Mouse (Mus musculus): ENCODE measurements around the gene Fcho2. TPM values are rescaled to one million over a fixed set of nuclear protein-coding genes. Genes with fewer than 3 reads are reported as not detected.

The Fcho2 gene
- 23.7 and 25.3 TPM in 2 replicates for polyA plus RNA-seq (2014; fragmentation: Nextera tagmentation; extraction: Ambion mirVana)

GRCm38 (mm10) chr13:98815147-98815785, at the start of gene Fcho2:
TSS of gene Fcho2 (minus strand) at chr13:98815449.
- Histone ChIP-seq H3K27me3 (replicated peaks; ENCODE audit: control insufficient read depth, insufficient read depth, low read length) (no peaks in the 10 kb centered on the region), H3K4me1 (replicated peaks; ENCODE audit: control insufficient read depth, insufficient read depth, low read length) (peaks cover 13% of the 10 kb centered on the region), H3K4me3 (ENCODE audit: low read depth, low read length) (peak within 1 kb of the TSS; percentile 88), H3K4me2 (peak within 1 kb of the TSS; percentile 73), H3K36me3 (ENCODE audit: control insufficient read depth, insufficient read depth, low read length) (no peaks in the 10 kb centered on the region), H3K9ac (ENCODE audit: low read depth, low read length) (peak within 1 kb of the TSS; percentile 97), H3K27ac (ENCODE audit: low read depth, low read length) (peak within 1 kb of the TSS; percentile 97), H3K9me3 (ENCODE audit: control insufficient read depth, low read length) (no peaks in the 10 kb centered on the region)
- under 1% methylated on average over 60 of the region's 61 CpGs for WGBS
- DNase-seq (ENCODE audit: low spot score) (peak; percentile 98), ATAC-seq (replicated peaks; ENCODE audit: low FRiP score) (peak; percentile 96)

- no peaks in the 10 kb centered on the region for H3K27me3 ChIP-seq (replicated peaks; ENCODE audit: control insufficient read depth, insufficient read depth, low read length)
- no peak overlapping the region for H3K4me2 ChIP-seq
- no peak overlapping the region for H3K9ac ChIP-seq (ENCODE audit: low read depth, low read length)
- no peak overlapping the region for H3K4me3 ChIP-seq (ENCODE audit: low read depth, low read length)
- no peak for ATAC-seq (replicated peaks; ENCODE audit: low FRiP score)
- no peak for DNase-seq (ENCODE audit: low spot score)
- no peaks in the 10 kb centered on the region for H3K4me1 ChIP-seq (replicated peaks; ENCODE audit: control insufficient read depth, insufficient read depth, low read length)
- peaks cover 43% of the 10 kb centered on the region for H3K36me3 ChIP-seq (ENCODE audit: control insufficient read depth, insufficient read depth, low read length)
- H3K27ac ChIP-seq (ENCODE audit: low read depth, low read length): no peak overlapping the region
- no peaks in the 10 kb centered on the region for H3K9me3 ChIP-seq (ENCODE audit: control insufficient read depth, low read length)
- 92% methylated on average over 8 of the region's 8 CpGs for WGBS
Observed at GRCm38 (mm10) chr13:98855291-98855690, 40.0 kb upstream of the Fcho2 start.

- ATAC-seq (replicated peaks; ENCODE audit: low FRiP score) (no peak), DNase-seq (ENCODE audit: low spot score) (no peak)
- Histone ChIP-seq H3K4me1 (replicated peaks; ENCODE audit: control insufficient read depth, insufficient read depth, low read length) (no peaks in the 10 kb centered on the region), H3K36me3 (ENCODE audit: control insufficient read depth, insufficient read depth, low read length) (peaks cover 14% of the 10 kb centered on the region), H3K4me2 (no peak overlapping the region), H3K4me3 (ENCODE audit: low read depth, low read length) (no peak overlapping the region), H3K27me3 (replicated peaks; ENCODE audit: control insufficient read depth, insufficient read depth, low read length) (no peaks in the 10 kb centered on the region), H3K9ac (ENCODE audit: low read depth, low read length) (no peak overlapping the region), H3K27ac (ENCODE audit: low read depth, low read length) (no peak overlapping the region), H3K9me3 (ENCODE audit: control insufficient read depth, low read length) (no peaks in the 10 kb centered on the region)
- WGBS: 77% methylated on average over 1 of the region's 1 CpGs
Observed at GRCm38 (mm10) chr13:98845794-98846193, 30.5 kb upstream of the Fcho2 start.

GRCm38 (mm10) chr13:98836423-98837088, 21.3 kb upstream of the Fcho2 start:
- DNase-seq (ENCODE audit: low spot score): no peak
- H3K9me3 ChIP-seq (ENCODE audit: control insufficient read depth, low read length): no peaks in the 10 kb centered on the region
- H3K4me2 ChIP-seq: no peak overlapping the region
- peak overlapping the region; percentile 44 for H3K27ac ChIP-seq (ENCODE audit: low read depth, low read length)
- H3K4me3 ChIP-seq (ENCODE audit: low read depth, low read length): no peak overlapping the region
- H3K36me3 ChIP-seq (ENCODE audit: control insufficient read depth, insufficient read depth, low read length): 0 out of 2 replicates have a peak, but pooled peaks cover 2% of the 10 kb centered on the region
- ATAC-seq (replicated peaks; ENCODE audit: low FRiP score): peak; percentile 19
- 78% methylated on average over 6 of the region's 6 CpGs for WGBS
- H3K9ac ChIP-seq (ENCODE audit: low read depth, low read length): no peak overlapping the region
- H3K27me3 ChIP-seq (replicated peaks; ENCODE audit: control insufficient read depth, insufficient read depth, low read length): no peaks in the 10 kb centered on the region
- no peaks in the 10 kb centered on the region; the same call in none of the 2 replicates for H3K4me1 ChIP-seq (replicated peaks; ENCODE audit: control insufficient read depth, insufficient read depth, low read length)

- H3K36me3 ChIP-seq (ENCODE audit: control insufficient read depth, insufficient read depth, low read length): 0 out of 2 replicates have a peak, but pooled peaks cover 2% of the 10 kb centered on the region
- no peak overlapping the region for H3K9ac ChIP-seq (ENCODE audit: low read depth, low read length)
- DNase-seq (ENCODE audit: low spot score): no peak
- 51% methylated on average over 5 of the region's 5 CpGs for WGBS
- ATAC-seq (replicated peaks; ENCODE audit: low FRiP score): peak; percentile 88
- H3K27ac ChIP-seq (ENCODE audit: low read depth, low read length): peak overlapping the region; percentile 44
- no peaks in the 10 kb centered on the region for H3K9me3 ChIP-seq (ENCODE audit: control insufficient read depth, low read length)
- H3K27me3 ChIP-seq (replicated peaks; ENCODE audit: control insufficient read depth, insufficient read depth, low read length): no peaks in the 10 kb centered on the region
- no peak overlapping the region for H3K4me3 ChIP-seq (ENCODE audit: low read depth, low read length)
- peak overlapping the region; percentile 18; the same call in 1 of the 2 replicates for H3K4me2 ChIP-seq
- H3K4me1 ChIP-seq (replicated peaks; ENCODE audit: control insufficient read depth, insufficient read depth, low read length): no peaks in the 10 kb centered on the region; the same call in none of the 2 replicates
Observed at GRCm38 (mm10) chr13:98835740-98836139, 20.5 kb upstream of the Fcho2 start.

- 0 out of 2 replicates have a peak, but pooled peaks cover 2% of the 10 kb centered on the region for H3K36me3 ChIP-seq (ENCODE audit: control insufficient read depth, insufficient read depth, low read length)
- ATAC-seq (replicated peaks; ENCODE audit: low FRiP score) (no peak), DNase-seq (ENCODE audit: low spot score) (no peak)
- no peaks in the 10 kb centered on the region; the same call in none of the 2 replicates for H3K4me1 ChIP-seq (replicated peaks; ENCODE audit: control insufficient read depth, insufficient read depth, low read length)
- H3K4me2 ChIP-seq: no peak overlapping the region
- H3K9me3 ChIP-seq (ENCODE audit: control insufficient read depth, low read length): no peaks in the 10 kb centered on the region
- WGBS: 87% methylated on average over 3 of the region's 3 CpGs
- no peak overlapping the region for H3K9ac ChIP-seq (ENCODE audit: low read depth, low read length)
- H3K27me3 ChIP-seq (replicated peaks; ENCODE audit: control insufficient read depth, insufficient read depth, low read length): no peaks in the 10 kb centered on the region
- no peak overlapping the region for H3K4me3 ChIP-seq (ENCODE audit: low read depth, low read length)
- H3K27ac ChIP-seq (ENCODE audit: low read depth, low read length): no peak overlapping the region
Observed at GRCm38 (mm10) chr13:98834723-98835122, 19.5 kb upstream of the Fcho2 start.

- ATAC-seq (replicated peaks; ENCODE audit: low FRiP score): no peak
- no peak overlapping the region for H3K4me3 ChIP-seq (ENCODE audit: low read depth, low read length)
- 41% methylated on average over 1 of the region's 1 CpGs for WGBS
- no peaks in the 10 kb centered on the region; the same call in none of the 2 replicates for H3K4me1 ChIP-seq (replicated peaks; ENCODE audit: control insufficient read depth, insufficient read depth, low read length)
- no peak for DNase-seq (ENCODE audit: low spot score)
- 0 out of 2 replicates have a peak, but pooled peaks cover 2% of the 10 kb centered on the region for H3K36me3 ChIP-seq (ENCODE audit: control insufficient read depth, insufficient read depth, low read length)
- no peak overlapping the region for H3K9ac ChIP-seq (ENCODE audit: low read depth, low read length)
- no peak overlapping the region for H3K27ac ChIP-seq (ENCODE audit: low read depth, low read length)
- no peaks in the 10 kb centered on the region for H3K27me3 ChIP-seq (replicated peaks; ENCODE audit: control insufficient read depth, insufficient read depth, low read length)
- H3K4me2 ChIP-seq: no peak overlapping the region
- no peaks in the 10 kb centered on the region for H3K9me3 ChIP-seq (ENCODE audit: control insufficient read depth, low read length)
Observed at GRCm38 (mm10) chr13:98834199-98834598, 18.9 kb upstream of the Fcho2 start.

GRCm38 (mm10) chr13:98832451-98833450, 17.5 kb upstream of the Fcho2 start:
- Histone ChIP-seq H3K4me3 (ENCODE audit: low read depth, low read length) (no peak overlapping the region), H3K27me3 (replicated peaks; ENCODE audit: control insufficient read depth, insufficient read depth, low read length) (no peaks in the 10 kb centered on the region), H3K9ac (ENCODE audit: low read depth, low read length) (no peak overlapping the region), H3K9me3 (ENCODE audit: control insufficient read depth, low read length) (no peaks in the 10 kb centered on the region), H3K4me2 (no peak overlapping the region), H3K36me3 (ENCODE audit: control insufficient read depth, insufficient read depth, low read length) (no peaks in the 10 kb centered on the region), H3K4me1 (replicated peaks; ENCODE audit: control insufficient read depth, insufficient read depth, low read length) (no peaks in the 10 kb centered on the region; the same call in none of the 2 replicates), H3K27ac (ENCODE audit: low read depth, low read length) (no peak overlapping the region)
- no peak for ATAC-seq (replicated peaks; ENCODE audit: low FRiP score)
- no peak for DNase-seq (ENCODE audit: low spot score)
- 73% methylated on average over 10 of the region's 10 CpGs for WGBS

Measured in liver, embryonic 11.5 days (tissue).